Mouse (Mus musculus) heart, embryonic 11.5 days (tissue): ENCODE results near the gene Gm28308. TPM values are rescaled to one million over a fixed set of nuclear protein-coding genes. Genes with fewer than 3 reads are reported as not detected.

Source experiments
- ATAC-seq: fragments of 200-750 bp; cut with Nextera tagmentation; replicated peaks from 2 replicates; pipeline ENCODE4 v1.8.0; 2017; ENCODE audit warnings: moderate library complexity; ENCODE audit not compliant: insufficient number of reproducible peaks, low FRiP score, low TSS enrichment
- H3K27ac ChIP-seq: fragments of 300-500 bp; sonication (generic); 2 replicates; pipeline ENCODE4 v1.5.1; 2014; ENCODE audit warnings: mild to moderate bottlenecking, low read depth, low read length
- H3K27me3 ChIP-seq: fragments of 300-500 bp; sonication (generic); 2 replicates; pipeline ENCODE4 v1.6.1; 2014; ENCODE audit warnings: mild to moderate bottlenecking, low read length, mixed read lengths; ENCODE audit not compliant: control insufficient read depth, insufficient read depth
- H3K36me3 ChIP-seq: fragments of 300-500 bp; sonication (generic); 2 replicates; pipeline ENCODE4 v1.6.1; 2014; ENCODE audit warnings: mild to moderate bottlenecking, low read length, moderate library complexity, mixed read lengths; ENCODE audit not compliant: control insufficient read depth, insufficient read depth
- H3K4me1 ChIP-seq: fragments of 300-500 bp; sonication (generic); 2 replicates; pipeline ENCODE4 v1.6.1; 2014; ENCODE audit warnings: low read length; ENCODE audit not compliant: control insufficient read depth, insufficient read depth
- H3K4me2 ChIP-seq: fragments of 300-500 bp; sonication (generic); 2 replicates; pipeline ENCODE4 v1.6.1; 2014; ENCODE audit warnings: mild to moderate bottlenecking, moderate library complexity
- H3K4me3 ChIP-seq: fragments of 300-500 bp; sonication (generic); 2 replicates; pipeline ENCODE4 v1.5.1; 2014; ENCODE audit warnings: low read depth, low read length
- H3K9ac ChIP-seq: fragments of 300-500 bp; sonication (generic); 2 replicates; pipeline ENCODE4 v1.6.1; 2014; ENCODE audit warnings: mild to moderate bottlenecking, low read depth, low read length, moderate library complexity
- H3K9me3 ChIP-seq: fragments of 300-500 bp; sonication (generic); replicated peaks from 2 replicates; pipeline ENCODE4 v1.6.1; 2016; ENCODE audit warnings: low read length; ENCODE audit not compliant: control insufficient read depth
- WGBS: fragments of 180-500 bp; shearing (Covaris S2); extraction: QIAGEN DNeasy Blood & Tissue Kit; methylation state at CpG from one replicate; pipeline ENCODE4 v1.1.7; 2014; ENCODE audit not compliant: insufficient replicate concordance; 5-methylcytosine and 5-hydroxymethylcytosine counted together
- microRNA counts: library from miRNA; unstranded; fragments of <30 nt; microRNA quantifications from one replicate; lab custom pipeline; 2015
- microRNA-seq: library from miRNA; unstranded; fragments of <30 nt; microRNA quantifications from one replicate; pipeline ENCODE4, GENCODE M21; 2016; ENCODE audit warnings: borderline number of aligned reads
- polyA plus RNA-seq: library from polyadenylated mRNA; unstranded; fragments of >200 nt; fragmentation: Nextera tagmentation; extraction: Ambion mirVana; gene quantifications from 2 replicates; pipeline ENCODE4 v1.2.1, GENCODE M21; 2014

Gm28308 gene
- polyA plus RNA-seq, 1 experiment from 2014 or later, result not detected

- Histone ChIP-seq H3K4me2 (no peak overlapping the region), H3K9me3 (no peaks in the 10 kb centered on the region), H3K27ac (no peak overlapping the region), H3K36me3 (no peaks in the 10 kb centered on the region), H3K4me3 (no peak overlapping the region), H3K27me3 (peaks cover 43% of the 10 kb centered on the region), H3K9ac (no peak overlapping the region), H3K4me1 (peaks cover 9% of the 10 kb centered on the region)
- 43% methylated on average over 6 of the region's 6 CpGs for WGBS
- ATAC-seq, result no peak
Observed at GRCm38 (mm10) chr6:52118903-52119635, 94.1 kb downstream of the Gm28308 start.

- H3K27me3 ChIP-seq, result peaks cover 43% of the 10 kb centered on the region
- no peak overlapping the region for H3K9ac ChIP-seq
- H3K36me3 ChIP-seq, result no peaks in the 10 kb centered on the region
- no peak overlapping the region for H3K27ac ChIP-seq
- no peaks in the 10 kb centered on the region for H3K9me3 ChIP-seq
- H3K4me2 ChIP-seq, result no peak overlapping the region
- no peak for ATAC-seq
- peaks cover 9% of the 10 kb centered on the region for H3K4me1 ChIP-seq
- WGBS, result 7% methylated on average over 5 of the region's 5 CpGs
- H3K4me3 ChIP-seq, result no peak overlapping the region
Observed at GRCm38 (mm10) chr6:52115899-52116298, 97.2 kb downstream of the Gm28308 start.

MicroRNAs encoded within 50 kb of the gene (microRNA counts, 519-probe panel; counts per million panel counts)
- microRNA mmu-miR-196b (lab: Ali Mortazavi, UCI), result 32.2 counts per million

Small RNAs within 50 kb of the gene (microRNA-seq; reads per million reads assigned to microRNA genes)
- gene Mir196b, result 389 reads per million, percentile 78 among the genes with 10 or more reads in this experiment

Other genes with a start within 250 kb of the Gm28308 start
- gene Skap2, start 200.8 kb downstream of the Gm28308 start, polyA plus RNA-seq, result 16.1 and 16.9 TPM in 2 replicates
- gene Hoxa1, start 55.0 kb downstream of the Gm28308 start, polyA plus RNA-seq, result 1.2 TPM in 2 replicates
- gene Hoxa2, start 48.5 kb downstream of the Gm28308 start, polyA plus RNA-seq, result 3.5 and 3.6 TPM in 2 replicates
- 0.45 and 0.57 TPM in 2 replicates for gene 5730596B20Rik, start 35.8 kb downstream of the Gm28308 start, polyA plus RNA-seq
- 0.68 and 1.4 TPM in 2 replicates for gene Hoxa4, start 21.6 kb downstream of the Gm28308 start, polyA plus RNA-seq
- 2.4 and 2.6 TPM in 2 replicates for gene Hoxa5, start 8.8 kb downstream of the Gm28308 start, polyA plus RNA-seq
- gene Hoxa6, start 4.6 kb downstream of the Gm28308 start, polyA plus RNA-seq, result not detected in 2 replicates
- gene Hoxa3, start within 50 bp of the Gm28308 start, polyA plus RNA-seq, result 1.5 and 2.2 TPM in 2 replicates
- 0.49 TPM in 2 replicates for gene Hoxa7, start 8.5 kb upstream of the Gm28308 start, polyA plus RNA-seq
- gene Hoxa9, start 17.8 kb upstream of the Gm28308 start, polyA plus RNA-seq, result 0.13 and 0.29 TPM in 2 replicates
- gene Hoxa10, start 27.5 kb upstream of the Gm28308 start, polyA plus RNA-seq, result 0.20 and 0.97 TPM in 2 replicates
- gene Hoxa11, start 32.5 kb upstream of the Gm28308 start, polyA plus RNA-seq, result not detected in 2 replicates
- gene Hoxa13, start 47.5 kb upstream of the Gm28308 start, polyA plus RNA-seq, result 0.20 TPM in 1 of 2 replicates, not detected in the other
- not detected in 2 replicates for gene Evx1, start 100.2 kb upstream of the Gm28308 start, polyA plus RNA-seq